8 mouse cellular contexts compared by ENCODE assay signal in the genomic region with DNA sequence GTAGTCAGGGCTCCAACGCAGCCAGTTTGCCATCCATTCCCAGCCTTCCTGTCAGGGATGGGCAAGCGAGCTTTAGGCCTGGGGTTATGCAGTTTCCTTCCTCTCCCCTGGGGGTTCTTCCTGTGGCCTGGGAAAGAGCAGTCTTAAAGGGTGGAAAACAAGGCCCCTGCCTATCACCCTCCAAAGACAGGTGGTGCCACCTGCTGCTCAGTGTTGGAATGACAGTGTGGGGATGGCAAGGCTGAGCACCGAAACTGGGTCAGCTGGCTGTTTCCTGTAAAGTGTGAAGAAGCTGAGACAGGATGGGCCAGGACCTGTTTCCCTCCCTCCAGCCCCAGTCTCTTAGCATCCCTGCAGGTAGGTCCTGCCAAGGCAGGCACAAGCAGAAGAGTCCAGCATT. TPM values are rescaled to one million over a fixed set of nuclear protein-coding genes. Genes with fewer than 3 reads are reported as not detected.
A peak's percentile ranks its signal among the peaks of the same experiment; 100 is the strongest.
DNase-seq lines count a peak whose midpoint lies in the region; ATAC-seq lines count a peak whose summit lies in the region.

No protein-coding gene starts in this region.

- H3K4me2 ChIP-seq in embryonic facial prominence, embryonic 14.5 days (ENCODE audit: low read depth, low read length) = no peak overlapping the region
- no peak overlapping the region for H3K4me2 ChIP-seq in heart, embryonic 12.5 days
- H3K4me2 ChIP-seq in kidney, embryonic 16.5 days (replicated peaks; ENCODE audit: low read depth, low read length) = no peak overlapping the region
- no peak overlapping the region for H3K4me2 ChIP-seq in liver, embryonic 11.5 days

- H3K9me3 ChIP-seq in embryonic facial prominence, embryonic 14.5 days (ENCODE audit: control insufficient read depth, low read length) = no peaks in the 10 kb centered on the region
- H3K9me3 ChIP-seq in heart, embryonic 12.5 days (replicated peaks) = no peaks in the 10 kb centered on the region
- no peaks in the 10 kb centered on the region for H3K9me3 ChIP-seq in kidney, embryonic 16.5 days (ENCODE audit: low read length)
- no peaks in the 10 kb centered on the region for H3K9me3 ChIP-seq in liver, embryonic 11.5 days (ENCODE audit: control insufficient read depth, low read length)

- peak; percentile 63 for ATAC-seq in embryonic facial prominence, embryonic 14.5 days (ENCODE audit: low read depth)
- peak; percentile 56; the same call in 1 of the 2 replicates for ATAC-seq in heart, embryonic 12.5 days (ENCODE audit: insufficient number of reproducible peaks, low FRiP score)
- ATAC-seq in kidney, embryonic 16.5 days (ENCODE audit: low FRiP score, low TSS enrichment) = peak; percentile 74
- ATAC-seq in liver, embryonic 11.5 days (replicated peaks; ENCODE audit: low FRiP score) = peak; percentile 67

- H3K27me3 ChIP-seq in embryonic facial prominence, embryonic 14.5 days (replicated peaks; ENCODE audit: control insufficient read depth, insufficient read depth, low read length) = no peaks in the 10 kb centered on the region
- H3K27me3 ChIP-seq in heart, embryonic 12.5 days (replicated peaks) = no peaks in the 10 kb centered on the region
- H3K27me3 ChIP-seq in kidney, embryonic 16.5 days (ENCODE audit: insufficient read depth, low read length) = no peaks in the 10 kb centered on the region
- H3K27me3 ChIP-seq in liver, embryonic 11.5 days (replicated peaks; ENCODE audit: control insufficient read depth, insufficient read depth, low read length) = no peaks in the 10 kb centered on the region
- H3K27me3 ChIP-seq in splenic B cell, adult 2 months (ENCODE audit: control insufficient read depth, insufficient read depth, low read length, poor library complexity, severe bottlenecking) = no peaks in the 10 kb centered on the region

- WGBS in embryonic facial prominence, embryonic 14.5 days = 35% methylated on average over 3 of the region's 3 CpGs
- whole genome bisulfite sequencing in heart, embryonic 12.5 days = 20% methylated on average over 3 of the region's 3 CpGs
- WGBS in kidney, embryonic 16.5 days = 16% methylated on average over 3 of the region's 3 CpGs
- WGBS in liver, embryonic 11.5 days = 20% methylated on average over 3 of the region's 3 CpGs

- peak; percentile 82 for DNase-seq in A20 (ENCODE audit: low read depth, low spot score)
- DNase-seq in adrenal gland, postnatal 4 days (ENCODE audit: low spot score in 2 of 2) = peak; percentile 70 to 82
- DNase-seq in embryonic facial prominence, embryonic 14.5 days (ENCODE audit: low spot score) = peak; percentile 77
- DNase-seq in liver, embryonic 11.5 days (ENCODE audit: low spot score) = peak; percentile 72
- DNase-seq in naive thymus-derived CD4-positive, alpha-beta T cell, adult 2 months (ENCODE audit: low read depth) = peak; percentile 88
- DNase-seq in splenic B cell, adult 2 months (ENCODE audit: low read depth, low spot score) = peak; percentile 85

- no peak overlapping the region for H3K9ac ChIP-seq in embryonic facial prominence, embryonic 14.5 days (ENCODE audit: low read depth, low read length)
- no peak overlapping the region for H3K9ac ChIP-seq in heart, embryonic 12.5 days
- H3K9ac ChIP-seq in kidney, embryonic 16.5 days (replicated peaks; ENCODE audit: low read length) = no peak overlapping the region
- H3K9ac ChIP-seq in liver, embryonic 11.5 days (ENCODE audit: low read depth, low read length) = no peak overlapping the region

- H3K36me3 ChIP-seq in embryonic facial prominence, embryonic 14.5 days (ENCODE audit: control insufficient read depth, insufficient read depth, low read length) = peaks cover 98% of the 10 kb centered on the region
- peaks cover 93% of the 10 kb centered on the region for H3K36me3 ChIP-seq in heart, embryonic 12.5 days
- H3K36me3 ChIP-seq in kidney, embryonic 16.5 days (ENCODE audit: insufficient read depth, low read length) = peaks cover 73% of the 10 kb centered on the region
- peaks cover 48% of the 10 kb centered on the region for H3K36me3 ChIP-seq in liver, embryonic 11.5 days (ENCODE audit: control insufficient read depth, insufficient read depth, low read length)
- peaks cover 4% of the 10 kb centered on the region for H3K36me3 ChIP-seq in splenic B cell, adult 2 months (ENCODE audit: control insufficient read depth, insufficient read depth, low read length, poor library complexity, severe bottlenecking)

- H3K27ac ChIP-seq in embryonic facial prominence, embryonic 14.5 days (replicated peaks; ENCODE audit: low read depth, low read length) = no peak overlapping the region
- H3K27ac ChIP-seq in heart, embryonic 12.5 days (ENCODE audit: poor library complexity, severe bottlenecking) = peak overlapping the region; percentile 53; the same call in 1 of the 2 replicates
- H3K27ac ChIP-seq in kidney, embryonic 16.5 days (ENCODE audit: low read length) = peak overlapping the region; percentile 63; the same call in 1 of the 2 replicates
- H3K27ac ChIP-seq in liver, embryonic 11.5 days (ENCODE audit: low read depth, low read length) = no peak overlapping the region

- no peak overlapping the region for H3K4me3 ChIP-seq in embryonic facial prominence, embryonic 14.5 days (ENCODE audit: low read depth, low read length)
- H3K4me3 ChIP-seq in heart, embryonic 12.5 days = no peak overlapping the region
- H3K4me3 ChIP-seq in kidney, embryonic 16.5 days (ENCODE audit: low read length) = no peak overlapping the region
- no peak overlapping the region for H3K4me3 ChIP-seq in liver, embryonic 11.5 days (ENCODE audit: low read depth, low read length)

- H3K4me1 ChIP-seq in embryonic facial prominence, embryonic 14.5 days (ENCODE audit: control insufficient read depth, insufficient read depth, low read length) = no peaks in the 10 kb centered on the region
- H3K4me1 ChIP-seq in heart, embryonic 12.5 days (replicated peaks) = 0 out of 2 replicates have a peak, but pooled peaks cover 5% of the 10 kb centered on the region
- no peaks in the 10 kb centered on the region for H3K4me1 ChIP-seq in kidney, embryonic 16.5 days (ENCODE audit: insufficient read depth, low read length)
- H3K4me1 ChIP-seq in liver, embryonic 11.5 days (replicated peaks; ENCODE audit: control insufficient read depth, insufficient read depth, low read length) = no peaks in the 10 kb centered on the region; the same call in none of the 2 replicates

RNA-seq across cellular contexts. Expression of a gene that starts 39.8 kb away (rescaled TPM):
- total RNA-seq in adrenal gland, postnatal 4 days (2021) = 10 to 100 TPM; 17.9 to 18.3 TPM
- polyA plus RNA-seq in embryonic facial prominence, embryonic 14.5 days (2014; fragmentation: Nextera tagmentation; extraction: Ambion mirVana) = 13.8 and 14.5 TPM in 2 replicates
- 13.1 and 14.0 TPM in 2 replicates for polyA plus RNA-seq in heart, embryonic 12.5 days (2016; fragmentation: Nextera tagmentation; extraction: Ambion mirVana)
- 17.4 and 17.9 TPM in 2 replicates for polyA plus RNA-seq in kidney, embryonic 16.5 days (2015; fragmentation: Nextera tagmentation; extraction: Ambion mirVana)
- polyA plus RNA-seq in liver, embryonic 11.5 days (2014; fragmentation: Nextera tagmentation; extraction: Ambion mirVana) = 19.0 and 23.7 TPM in 2 replicates

RNA-seq across cellular contexts. Expression of a gene that starts 39.8 kb away (rescaled TPM):
- 10 to 100 TPM; 33.5 to 35.9 TPM for total RNA-seq in adrenal gland, postnatal 4 days (2021)
- polyA plus RNA-seq in embryonic facial prominence, embryonic 14.5 days (2014; fragmentation: Nextera tagmentation; extraction: Ambion mirVana) = 35.9 and 37.1 TPM in 2 replicates
- polyA plus RNA-seq in heart, embryonic 12.5 days (2016; fragmentation: Nextera tagmentation; extraction: Ambion mirVana) = 53.5 and 54.0 TPM in 2 replicates
- 27.9 and 29.4 TPM in 2 replicates for polyA plus RNA-seq in kidney, embryonic 16.5 days (2015; fragmentation: Nextera tagmentation; extraction: Ambion mirVana)
- 22.6 TPM in 2 replicates for polyA plus RNA-seq in liver, embryonic 11.5 days (2014; fragmentation: Nextera tagmentation; extraction: Ambion mirVana)

Comparison
In these comparisons a context has a peak if more than half of its experiments do, and no peak if none do; other contexts are left out.
1. H3K27ac ChIP-seq: peak in heart, embryonic 12.5 days (single experiment) and kidney, embryonic 16.5 days (single experiment); none in embryonic facial prominence, embryonic 14.5 days (single experiment) and liver, embryonic 11.5 days (single experiment).
2. Peak in every context shown above with its lines, with median percentiles within 50 percentile points of each other: DNase-seq and ATAC-seq.